Mouse (Mus musculus) gonadal fat pad, adult 2 months (tissue): Measurements from ENCODE around the gene Gm45521. TPM values are rescaled to one million over a fixed set of nuclear protein-coding genes. Genes with fewer than 3 reads are reported as not detected.
A peak's percentile ranks its signal among the peaks of the same experiment; 100 is the strongest.

Source experiments
- DNase-seq: peaks from one replicate; pipeline ENCODE4 v3.0.0-alpha.2; 2012; ENCODE audit warnings: low read depth
- polyA plus RNA-seq: library from polyadenylated mRNA; depleted of rRNA; stranded (reverse); fragments of >200 nt; gene quantifications from 2 replicates; pipeline ENCODE4 v1.2.3, GENCODE M21; 2012

The Gm45521 gene
- polyA plus RNA-seq, 1 experiment = not detected

GRCm38 (mm10) chr14:7952610-7953254 lies 4.4 kb upstream of the Gm45521 start:
- no peak for DNase-seq

GRCm38 (mm10) chr14:7954071-7954471 lies 3.0 kb upstream of the Gm45521 start:
- DNase-seq = no peak

- DNase-seq = no peak
These were observed 661 bp upstream of the Gm45521 start for GRCm38 (mm10) chr14:7956427-7956826.

GRCm38 (mm10) chr14:7960616-7961015 lies 3.5 kb downstream of the Gm45521 start:
- DNase-seq = no peak

- DNase-seq = peak; percentile 22
These were observed 4.6 kb downstream of the Gm45521 start for GRCm38 (mm10) chr14:7961714-7962113.

GRCm38 (mm10) chr14:7962626-7963025 lies 5.5 kb downstream of the Gm45521 start:
- DNase-seq = peak; percentile 52

GRCm38 (mm10) chr14:7963160-7963559 lies 6.1 kb downstream of the Gm45521 start:
- DNase-seq = no peak

- peak; percentile 26 for DNase-seq
These were observed 7.3 kb downstream of the Gm45521 start for GRCm38 (mm10) chr14:7964219-7964889.

- DNase-seq = no peak
These were observed 14.9 kb downstream of the Gm45521 start for GRCm38 (mm10) chr14:7971889-7972493.

- DNase-seq = no peak
These were observed 17.6 kb downstream of the Gm45521 start for GRCm38 (mm10) chr14:7974643-7975042.

- no peak for DNase-seq
These were observed 18.1 kb downstream of the Gm45521 start for GRCm38 (mm10) chr14:7975177-7975576.

GRCm38 (mm10) chr14:7977471-7977870 lies 20.4 kb downstream of the Gm45521 start:
- no peak for DNase-seq

- no peak for DNase-seq
These were observed 21.1 kb downstream of the Gm45521 start for GRCm38 (mm10) chr14:7978183-7978582.

- peak; percentile 85 for DNase-seq
These were observed 24.1 kb downstream of the Gm45521 start for GRCm38 (mm10) chr14:7981226-7981625.

GRCm38 (mm10) chr14:7986913-7987312 lies 29.8 kb downstream of the Gm45521 start:
- DNase-seq = no peak

- no peak for DNase-seq
These were observed 32.3 kb downstream of the Gm45521 start for GRCm38 (mm10) chr14:7989371-7989770.

- DNase-seq = no peak
These were observed 32.9 kb downstream of the Gm45521 start for GRCm38 (mm10) chr14:7989961-7990360.

- DNase-seq = no peak
These were observed 34.2 kb downstream of the Gm45521 start for GRCm38 (mm10) chr14:7991108-7991776.

- no peak for DNase-seq
These were observed 35.1 kb downstream of the Gm45521 start for GRCm38 (mm10) chr14:7992158-7992557.

- DNase-seq = no peak
These were observed 37.2 kb downstream of the Gm45521 start, which contains the start of gene Dnase1l3 for GRCm38 (mm10) chr14:7994271-7994767. Gene Dnase1l3, minus strand, starts transcription at chr14:7994573.

- DNase-seq = no peak
These were observed 40.2 kb downstream of the Gm45521 start for GRCm38 (mm10) chr14:7997255-7997696.

GRCm38 (mm10) chr14:7999030-7999429 lies 41.9 kb downstream of the Gm45521 start:
- peak; percentile 84 for DNase-seq
